Mouse (Mus musculus): ENCODE data around the gene Zfyve19.

Zfyve19 gene

DNA sequence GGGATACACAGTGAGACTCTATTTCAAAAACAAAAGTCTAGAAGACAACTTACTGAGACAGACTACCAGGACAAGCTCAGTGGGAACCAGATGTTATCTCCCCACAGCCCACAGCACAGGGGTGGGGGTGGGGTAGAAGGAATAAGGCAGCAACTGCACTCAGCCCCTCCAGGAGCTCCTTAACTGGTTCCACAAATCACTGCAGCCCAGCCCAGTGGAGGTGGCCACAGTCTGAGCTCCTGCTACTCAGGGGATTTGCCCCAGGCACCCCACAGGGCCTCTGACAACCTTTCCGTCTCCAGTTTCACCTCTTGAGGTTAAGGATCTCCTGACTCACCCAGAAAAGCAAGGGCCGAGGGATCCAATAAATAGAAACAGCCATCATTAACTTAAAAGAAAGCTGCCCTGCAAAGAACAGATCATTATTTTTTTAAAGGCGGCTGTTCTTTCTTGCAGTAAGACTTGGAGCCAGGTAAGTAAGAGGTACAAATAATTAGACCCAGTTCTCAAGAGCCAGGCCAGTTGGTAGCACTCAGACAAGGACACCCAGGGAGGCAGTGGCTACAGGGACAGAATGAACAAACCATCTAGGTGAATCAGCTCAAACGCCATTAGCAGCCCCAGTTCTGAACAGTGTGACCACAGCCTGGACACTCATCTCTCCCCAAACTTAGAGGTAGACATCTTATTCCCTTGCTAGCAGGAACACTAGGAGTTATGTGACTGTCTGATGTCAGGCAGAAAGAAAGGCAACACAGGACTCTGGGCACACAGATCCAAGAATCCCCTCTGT is 11.9 kb upstream of the Zfyve19 start:
- no peak for DNase-seq (ENCODE audit: extremely low spot score)

DNA sequence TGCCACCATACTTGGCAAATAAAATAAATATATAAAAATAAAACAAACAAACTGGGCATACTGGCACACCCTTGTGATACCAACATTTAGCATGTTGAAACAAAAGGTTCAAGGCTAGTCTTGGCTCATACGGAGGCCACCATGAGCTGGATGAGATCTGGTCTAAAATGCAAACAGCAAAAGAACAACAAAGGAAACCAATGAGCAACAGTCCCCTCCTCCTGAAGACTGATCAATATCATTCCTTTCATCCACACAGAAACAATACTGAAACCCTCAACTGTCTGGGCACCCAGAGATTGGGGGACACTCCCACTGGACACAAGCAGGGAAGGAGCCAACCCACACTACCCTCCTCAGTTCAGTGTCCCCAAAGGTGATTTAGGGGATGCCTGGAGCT is 10.9 kb upstream of the Zfyve19 start:
- no peak for DNase-seq (ENCODE audit: extremely low spot score)

DNA sequence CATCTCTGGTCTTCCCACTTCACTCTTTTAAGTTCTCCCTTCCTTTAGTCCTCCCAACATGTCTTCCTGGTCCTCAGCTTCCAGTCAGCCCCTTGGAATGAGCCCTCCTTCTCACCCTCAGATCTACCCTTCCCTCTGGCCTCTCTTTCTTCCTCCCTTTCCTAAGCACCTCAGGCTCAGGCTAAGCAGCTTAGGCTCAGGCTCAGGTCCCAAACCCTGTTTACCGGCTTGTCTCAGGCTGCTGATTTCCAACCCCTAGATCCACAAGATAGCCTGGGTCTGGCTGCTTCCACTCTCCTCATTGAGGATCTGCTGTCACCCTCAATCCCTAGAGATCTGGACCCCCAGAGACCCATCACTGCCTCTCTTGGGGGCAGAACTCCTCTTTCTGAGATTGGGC is 10.4 kb upstream of the Zfyve19 start:
- no peak for DNase-seq (ENCODE audit: extremely low spot score)

DNA sequence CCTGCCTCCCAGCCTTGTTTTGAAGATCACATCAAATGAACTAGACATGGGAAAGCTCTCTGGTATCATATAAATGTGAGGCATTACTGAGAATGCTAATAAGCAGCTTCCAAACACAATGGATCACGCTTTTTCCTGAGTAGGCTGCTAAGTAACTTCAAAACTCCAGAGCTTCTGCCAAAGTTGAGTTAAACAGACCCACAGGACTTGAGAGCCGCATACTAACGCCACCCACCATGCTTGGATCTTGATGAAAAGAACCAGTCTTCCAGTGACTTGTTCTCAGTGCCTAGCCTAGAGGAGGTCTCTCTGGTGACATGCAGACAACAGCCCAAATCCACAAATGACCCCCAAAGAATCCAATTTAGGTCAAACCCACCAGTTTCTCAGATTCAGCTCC is 9.5 kb upstream of the Zfyve19 start:
- no peak for DNase-seq (ENCODE audit: extremely low spot score)

DNA sequence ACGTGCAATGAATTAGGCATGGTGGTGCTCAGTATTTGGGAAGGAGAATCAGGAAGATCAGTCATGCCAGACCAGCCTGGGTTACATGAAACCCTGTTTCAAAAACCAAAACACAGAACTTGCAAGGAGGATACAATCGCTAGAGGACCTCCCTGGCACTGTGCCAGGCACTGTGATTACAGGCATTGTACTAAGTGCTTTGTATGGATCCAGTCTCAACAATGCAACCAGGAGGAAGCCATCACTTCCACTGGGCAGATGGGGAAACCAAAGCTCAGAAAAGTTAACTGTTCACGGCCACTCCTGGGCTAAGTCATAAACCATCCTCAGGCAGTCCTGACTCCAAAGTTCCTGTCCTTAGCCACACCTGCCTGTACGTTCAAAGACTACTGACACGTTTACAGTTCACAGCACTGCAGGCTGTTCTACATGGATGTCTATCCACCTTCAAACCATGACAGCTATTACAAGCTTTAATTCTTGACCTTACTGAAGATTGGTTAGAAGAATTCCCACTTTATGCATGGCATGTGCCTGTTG is 5.4 kb upstream of the Zfyve19 start:
- DNase-seq (ENCODE audit: extremely low spot score) = no peak

DNA sequence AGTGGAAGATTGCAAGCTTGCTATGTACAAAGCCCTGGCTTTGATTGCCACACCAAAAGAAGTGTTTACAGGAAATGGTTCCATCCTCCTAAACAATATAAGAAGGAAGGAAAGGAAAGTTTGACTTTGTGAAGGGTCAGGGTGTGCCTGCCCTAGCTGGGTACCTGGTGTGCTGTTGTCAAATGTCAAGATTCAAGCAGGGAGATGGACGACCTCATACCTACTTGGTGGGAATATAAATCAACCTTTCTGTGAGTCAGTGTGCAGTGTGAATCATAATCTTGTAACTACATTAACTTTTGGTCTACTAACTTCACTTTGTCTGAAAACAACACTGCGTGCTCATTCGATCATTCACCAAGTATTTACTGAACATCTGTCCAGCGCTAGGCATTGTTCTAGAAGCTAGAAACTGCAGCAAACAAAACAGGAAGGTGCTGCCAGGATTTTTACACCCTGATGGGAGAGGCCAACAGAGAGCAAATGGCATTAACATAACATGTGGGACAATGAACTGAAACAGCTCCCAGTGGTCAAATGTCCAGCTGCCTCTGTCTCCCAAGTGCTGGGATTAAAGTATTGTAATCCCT is 4.5 kb upstream of the Zfyve19 start:
- DNase-seq (ENCODE audit: extremely low spot score) = no peak

DNA sequence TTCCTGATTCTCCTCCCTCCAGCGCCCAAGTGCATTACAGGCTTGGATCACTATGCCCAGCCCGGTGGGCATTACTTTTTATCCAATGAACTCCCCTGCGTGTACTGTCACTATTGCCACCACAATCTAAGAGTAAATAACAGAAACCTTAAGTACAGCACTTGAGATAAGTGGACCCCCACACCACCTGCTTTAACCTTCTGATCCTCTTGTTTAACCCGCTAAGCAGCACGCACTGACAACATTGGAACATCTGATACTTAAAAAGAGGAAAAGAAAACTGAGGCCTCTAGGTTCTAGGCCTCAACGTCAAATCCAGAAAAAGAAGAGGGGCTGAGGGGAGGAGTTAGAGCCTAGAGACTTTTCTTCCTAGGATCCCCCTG is 465 bp upstream of the Zfyve19 start:
- no peak for DNase-seq (ENCODE audit: extremely low spot score)

DNA sequence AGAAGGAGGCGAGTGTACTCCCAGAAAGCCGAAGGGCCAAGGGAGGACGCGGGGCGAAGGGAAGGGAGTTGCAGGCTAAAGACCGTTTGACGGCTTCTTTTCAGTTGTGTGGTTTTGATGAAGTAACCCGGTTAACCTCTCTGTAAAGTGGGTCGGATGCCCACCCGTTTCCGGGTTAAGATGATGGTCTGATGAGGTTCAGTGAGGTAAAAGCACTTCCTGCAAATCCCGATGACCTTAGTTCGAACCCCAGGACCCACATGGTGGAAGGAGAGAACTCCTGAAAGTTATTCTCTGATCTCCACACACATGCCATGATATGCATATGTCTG is 725 bp downstream of the Zfyve19 start:
- no peak for DNase-seq (ENCODE audit: extremely low spot score)

DNA sequence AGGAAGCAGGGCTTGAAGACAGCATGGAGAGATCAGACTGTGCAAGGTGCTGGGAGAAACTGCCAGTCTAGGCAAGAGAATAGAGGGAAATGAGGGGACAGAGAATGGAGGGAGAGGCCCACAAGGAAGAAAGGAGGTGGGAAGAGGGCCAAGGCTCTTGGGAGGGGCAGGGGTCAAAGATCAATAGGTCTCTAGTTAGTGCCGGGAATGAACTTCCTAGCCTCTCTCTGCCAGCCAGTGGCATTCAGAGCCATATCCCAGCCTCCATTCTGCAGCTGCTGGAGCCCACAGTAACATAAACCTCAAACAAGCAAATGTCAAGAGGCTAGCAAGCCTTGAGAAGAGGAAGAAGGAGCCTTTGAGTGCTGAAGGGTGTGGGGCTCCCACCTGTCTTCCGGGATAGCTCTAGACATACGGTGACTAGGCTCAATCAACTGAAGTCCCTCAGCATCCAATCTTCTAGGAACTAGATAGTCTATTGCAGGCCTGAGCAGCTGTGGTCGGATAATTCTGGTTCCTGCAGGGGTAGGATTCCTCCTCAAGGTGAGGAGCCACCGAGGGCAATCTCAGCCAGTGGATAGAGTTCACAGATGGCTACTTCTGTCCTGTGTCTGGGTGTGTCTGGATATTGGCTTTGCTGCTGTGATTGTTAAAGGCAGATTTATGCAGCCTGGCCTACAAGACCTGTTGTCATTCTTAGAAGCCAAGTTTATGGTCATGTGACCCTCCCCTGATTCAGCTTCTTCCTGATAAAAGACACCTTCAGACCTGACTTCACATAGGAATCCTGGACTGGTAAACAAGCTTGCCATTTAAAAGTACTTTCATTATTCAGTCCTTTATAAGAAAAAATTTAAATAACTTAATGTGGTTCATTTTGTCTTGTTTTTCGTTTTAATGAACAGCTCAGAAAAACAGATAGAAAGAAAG is 21.6 kb downstream of the Zfyve19 start, which contains the start of gene Ppp1r14d:
Gene Ppp1r14d, minus strand, starts transcription at position 132 of the 930 bp plus-strand sequence.
- no peak for DNase-seq (ENCODE audit: extremely low spot score)

DNA sequence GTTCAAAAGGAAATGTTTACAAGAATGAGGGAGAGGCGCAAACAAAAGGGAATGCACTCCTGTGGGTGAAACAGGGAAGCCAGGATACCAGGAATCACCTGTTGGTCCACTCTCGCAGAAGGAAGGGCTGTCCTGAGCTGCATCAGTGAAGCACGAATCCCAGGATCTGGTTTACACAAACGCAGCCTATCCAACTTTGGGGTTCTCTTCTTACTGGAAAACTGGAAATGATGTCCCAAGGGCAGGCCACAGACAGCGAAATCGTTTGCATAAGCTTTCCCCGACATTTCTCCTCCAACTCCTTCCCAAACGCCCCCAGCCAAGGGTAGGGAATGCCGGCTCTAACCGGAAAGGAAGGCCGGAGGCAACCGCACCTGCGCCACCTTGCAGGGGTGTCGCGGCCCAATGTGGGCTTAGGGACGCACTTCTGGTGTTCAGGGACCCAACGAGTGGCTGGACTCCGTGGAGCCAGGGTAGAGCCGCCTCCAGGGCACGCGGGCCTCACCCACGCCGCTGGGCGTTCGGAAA is 28.3 kb downstream of the Zfyve19 start:
- peak; percentile 35 for DNase-seq (ENCODE audit: extremely low spot score)

DNA sequence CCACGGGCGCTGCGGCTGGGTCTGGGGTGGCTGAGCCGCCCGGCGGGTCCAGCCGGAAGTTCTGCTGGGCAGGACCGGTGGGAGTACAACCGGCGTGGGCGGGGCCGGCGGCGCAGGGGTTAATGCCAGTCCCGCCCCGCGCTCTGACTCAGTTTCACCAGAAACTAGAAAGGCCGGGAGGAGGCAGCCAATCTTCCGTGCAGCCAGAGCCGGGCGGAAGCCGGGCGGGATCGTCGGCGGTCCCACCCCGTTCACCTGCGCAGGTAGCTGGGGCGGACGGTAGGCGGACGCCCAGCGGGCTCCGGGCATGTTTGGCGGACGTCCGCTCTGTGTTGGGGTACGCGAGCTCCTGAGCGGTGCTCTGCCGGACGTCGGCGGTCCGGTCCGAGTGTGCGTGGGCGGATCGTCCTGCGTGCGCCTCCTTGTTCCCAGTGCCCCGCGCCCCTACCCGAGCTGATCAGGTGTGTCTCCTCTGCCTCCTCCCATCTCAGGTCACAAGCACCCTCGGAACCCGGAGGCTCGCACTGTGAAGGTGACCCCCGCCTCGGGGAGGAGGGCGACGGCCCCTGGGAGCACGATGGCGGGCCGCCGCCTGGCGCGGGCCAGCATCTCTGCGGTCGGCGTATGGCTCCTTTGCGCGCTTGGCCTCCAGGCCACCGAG is 28.9 kb downstream of the Zfyve19 start, which contains the start of gene Spint1:
Gene Spint1, plus strand, starts transcription at position 153 of the 661 bp plus-strand sequence.
- DNase-seq (ENCODE audit: extremely low spot score) = peak; percentile 36

DNA sequence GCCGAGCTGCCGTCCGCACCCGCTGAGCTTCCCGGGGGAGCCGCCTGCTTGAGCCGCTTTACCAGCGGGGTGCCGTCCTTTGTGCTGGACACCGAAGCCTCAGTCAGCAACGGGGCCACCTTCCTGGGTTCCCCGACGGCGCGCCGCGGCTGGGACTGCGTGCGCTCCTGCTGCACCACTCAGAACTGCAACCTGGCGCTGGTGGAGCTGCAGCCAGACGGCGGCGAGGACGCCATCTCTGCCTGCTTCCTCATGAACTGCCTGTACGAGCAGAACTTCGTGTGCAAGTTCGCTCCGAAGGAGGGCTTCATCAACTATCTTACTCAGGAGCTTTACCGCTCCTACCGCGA is 29.4 kb downstream of the Zfyve19 start:
- DNase-seq (ENCODE audit: extremely low spot score) = peak; percentile 35

DNA sequence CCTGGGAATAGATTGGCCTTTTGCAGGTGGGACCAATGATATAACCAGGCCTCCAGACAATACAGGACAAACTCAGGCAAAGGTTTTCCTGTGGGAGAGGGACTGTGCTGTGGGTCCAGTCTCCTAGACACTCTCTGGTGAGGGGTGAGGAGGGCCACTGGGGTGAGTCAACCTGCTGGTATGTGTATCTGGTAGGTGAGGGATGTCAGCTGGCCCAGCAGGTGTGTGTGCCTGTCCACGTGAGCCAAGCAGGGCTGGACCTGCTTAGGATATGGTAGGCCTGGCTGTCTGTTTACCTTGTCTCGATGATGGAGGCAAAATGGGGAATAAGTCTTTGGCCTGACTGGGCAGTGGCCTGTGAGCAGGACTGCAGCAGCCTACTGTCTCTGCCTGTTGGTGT is 30.3 kb downstream of the Zfyve19 start:
- no peak for DNase-seq (ENCODE audit: extremely low spot score)

DNA sequence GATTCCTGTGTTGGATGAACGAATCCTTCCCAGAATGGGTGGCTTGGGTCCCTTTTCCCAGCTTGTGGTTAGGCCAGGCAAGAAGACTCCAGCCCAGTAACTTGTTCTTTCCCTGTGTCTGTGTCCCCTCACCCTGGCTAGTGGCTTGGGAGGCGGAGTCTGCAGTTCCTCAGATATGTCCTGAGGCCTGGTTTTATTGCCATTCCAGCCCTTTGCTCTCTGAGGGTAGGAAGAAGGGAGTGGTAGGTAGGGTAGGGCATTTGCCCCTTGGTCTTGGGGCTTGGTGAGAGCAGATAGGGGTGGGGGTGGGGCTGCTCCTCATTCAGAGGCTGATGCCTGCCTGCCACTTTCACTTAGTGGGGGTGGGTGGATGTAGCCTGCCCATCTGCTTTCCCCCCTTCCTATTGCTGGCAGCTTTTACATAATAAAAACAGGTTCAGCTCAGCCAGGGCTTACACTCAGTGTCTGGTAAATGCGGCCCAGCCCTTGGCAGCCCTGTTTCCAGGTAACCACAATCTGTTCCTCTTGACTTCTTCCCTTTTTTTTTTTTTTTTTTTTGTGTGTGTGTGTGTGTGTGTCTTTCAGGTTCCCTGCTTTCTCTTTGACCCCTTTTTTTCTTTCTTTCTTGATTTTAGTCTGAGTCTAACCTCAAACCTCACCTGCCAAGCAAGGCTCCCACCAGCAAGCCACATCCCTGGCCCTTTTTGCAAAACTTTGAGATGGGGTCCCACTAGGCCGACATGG is 31.8 kb downstream of the Zfyve19 start:
- DNase-seq (ENCODE audit: extremely low spot score) = no peak

DNA sequence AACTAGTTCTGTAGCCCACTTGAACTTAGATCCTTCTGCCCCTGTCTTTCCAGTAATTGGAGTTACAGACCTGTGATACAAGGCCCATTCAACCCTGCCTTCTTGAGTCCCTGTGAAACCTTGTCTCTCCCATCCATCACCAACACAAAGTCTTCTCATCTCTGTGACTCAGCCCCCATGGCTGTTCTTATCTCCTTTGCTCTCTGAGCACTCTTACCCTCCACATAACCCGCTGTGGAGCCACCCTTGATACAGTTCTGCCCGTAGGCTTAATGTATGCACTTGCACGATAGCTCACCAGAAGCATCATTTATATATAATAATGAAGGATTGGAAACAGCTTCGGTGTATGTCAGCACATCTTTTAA is 32.4 kb downstream of the Zfyve19 start:
- no peak for DNase-seq (ENCODE audit: extremely low spot score)

DNA sequence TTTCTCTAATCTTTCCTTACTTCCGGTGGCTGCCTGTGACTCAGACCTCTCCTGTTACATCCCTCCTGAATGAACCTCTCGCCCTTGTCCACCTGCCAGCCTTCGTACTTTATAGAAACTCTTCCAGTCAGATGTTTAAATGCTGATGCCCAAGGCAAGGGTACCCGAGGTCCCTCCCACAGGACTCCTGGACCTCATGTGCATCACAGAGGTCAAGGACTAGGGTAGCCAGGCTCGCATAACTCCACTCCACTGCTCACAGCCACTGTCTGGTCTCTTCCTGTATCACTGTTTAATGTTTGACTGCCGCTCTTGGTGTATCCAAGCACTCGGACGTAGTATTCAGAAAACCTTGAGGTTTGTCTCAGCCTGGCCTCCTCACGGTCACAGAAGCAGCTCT is 34.1 kb downstream of the Zfyve19 start:
- DNase-seq (ENCODE audit: extremely low spot score) = no peak

DNA sequence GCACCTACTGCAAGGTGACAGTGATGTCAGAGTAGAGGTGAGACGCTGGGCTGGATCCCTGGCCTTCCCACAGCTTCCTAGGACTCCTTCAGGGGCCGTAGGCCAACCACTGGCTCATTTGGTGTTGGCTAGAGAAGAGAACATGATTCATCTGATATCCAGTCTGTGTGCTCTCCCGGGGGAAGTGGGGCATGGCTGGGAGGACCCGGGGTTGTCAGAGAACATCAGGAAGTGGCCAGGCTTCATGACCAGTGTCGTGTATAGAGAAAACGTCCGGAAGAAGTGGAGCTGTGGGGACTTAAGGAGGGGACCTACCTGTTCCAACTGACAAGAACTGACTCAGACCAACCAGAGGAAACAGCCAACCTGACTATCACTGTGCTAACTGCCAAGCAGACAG is 36.8 kb downstream of the Zfyve19 start:
- DNase-seq (ENCODE audit: extremely low spot score) = no peak

DNA sequence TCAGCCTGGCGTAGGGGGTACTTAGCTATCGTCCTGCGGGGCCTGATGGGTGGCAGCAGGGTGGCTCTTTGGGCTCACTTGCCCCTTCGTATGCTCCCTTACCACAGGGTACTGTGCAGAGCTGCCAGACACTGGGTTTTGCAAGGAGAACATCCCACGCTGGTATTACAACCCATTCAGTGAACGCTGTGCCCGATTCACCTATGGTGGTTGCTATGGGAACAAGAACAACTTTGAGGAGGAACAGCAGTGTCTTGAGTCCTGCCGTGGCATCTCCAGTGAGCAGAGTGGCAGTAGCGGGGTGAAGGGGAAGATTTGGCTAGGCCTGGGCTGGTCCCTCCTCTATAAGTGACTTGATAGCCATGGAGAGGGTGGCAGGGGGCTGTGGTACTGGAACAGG is 39.5 kb downstream of the Zfyve19 start:
- DNase-seq (ENCODE audit: extremely low spot score) = no peak

DNA sequence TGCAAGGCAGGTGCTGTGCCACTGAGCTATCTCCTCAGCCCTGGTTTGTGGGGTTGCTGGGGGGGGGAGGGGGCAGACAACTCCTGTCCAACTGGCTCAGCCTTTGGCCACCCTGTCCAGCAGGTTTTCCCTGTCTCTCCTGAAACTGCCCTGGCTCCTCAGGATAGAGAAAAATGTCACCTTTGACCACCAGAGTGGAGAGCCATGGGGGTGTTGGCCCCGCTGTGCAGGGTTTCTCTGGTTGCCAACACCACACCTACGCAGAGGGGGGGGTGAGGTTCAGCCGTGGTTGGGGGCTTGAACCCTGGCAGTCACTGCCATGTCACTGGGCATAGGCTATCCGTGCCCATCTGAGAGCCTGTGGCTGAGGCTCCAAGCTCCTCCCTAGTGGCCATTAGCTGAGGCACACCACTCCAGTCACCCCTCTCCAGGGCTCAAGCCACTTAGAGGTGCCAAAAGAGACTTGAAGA is 41.2 kb downstream of the Zfyve19 start:
- no peak for DNase-seq (ENCODE audit: extremely low spot score)

DNA sequence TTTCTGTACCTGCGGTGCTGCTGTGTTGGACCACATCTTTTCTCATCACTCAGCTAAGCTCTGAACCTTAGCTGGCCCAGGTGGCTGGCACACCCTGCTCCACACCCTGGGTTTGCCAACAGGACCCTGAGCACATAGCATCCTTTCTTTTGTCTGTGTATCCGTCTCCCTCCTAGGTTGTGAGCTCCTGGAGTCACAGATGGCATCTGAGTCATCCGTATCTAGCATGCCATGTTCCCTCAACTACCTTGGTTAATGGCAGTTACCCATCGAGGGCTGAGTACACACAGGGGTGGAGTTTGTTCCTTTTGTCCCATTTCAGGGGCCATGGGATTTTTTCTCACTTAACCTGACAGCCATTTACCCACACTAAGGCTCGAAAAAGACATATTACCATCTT is 42.0 kb downstream of the Zfyve19 start:
- no peak for DNase-seq (ENCODE audit: extremely low spot score)
